Mouse (Mus musculus) right cerebral cortex, postnatal 14 days (tissue): ENCODE results near the gene Tiam2.
"Not testable (repeated sequence)": the region's sequence is repeated elsewhere in the genome, so short reads cannot be mapped to it uniquely, and the experiment has no call there.

Source experiments
- DNase-seq: peaks from one replicate; pipeline ENCODE4 v3.0.0; 2022

Tiam2 gene

GRCm38 (mm10) chr17:3345276-3345885, 19.0 kb downstream of the Tiam2 start:
- no peak for DNase-seq

GRCm38 (mm10) chr17:3347800-3348199, 21.4 kb downstream of the Tiam2 start:
- DNase-seq, result no peak

- DNase-seq, result no peak
These were observed 23.0 kb downstream of the Tiam2 start for GRCm38 (mm10) chr17:3349331-3349730.

GRCm38 (mm10) chr17:3349939-3350338, 23.6 kb downstream of the Tiam2 start:
- no peak for DNase-seq

- DNase-seq, result no peak
These were observed 24.0 kb downstream of the Tiam2 start for GRCm38 (mm10) chr17:3350405-3350804.

GRCm38 (mm10) chr17:3351668-3352067, 25.3 kb downstream of the Tiam2 start:
- no peak for DNase-seq

- DNase-seq, result not testable (repeated sequence)
These were observed 26.8 kb downstream of the Tiam2 start for GRCm38 (mm10) chr17:3353141-3353540.

- DNase-seq, result no peak
These were observed 28.5 kb downstream of the Tiam2 start for GRCm38 (mm10) chr17:3354856-3355255.

GRCm38 (mm10) chr17:3356633-3357365, 30.4 kb downstream of the Tiam2 start:
- no peak for DNase-seq

- no peak for DNase-seq
These were observed 33.9 kb downstream of the Tiam2 start for GRCm38 (mm10) chr17:3360236-3360635.

GRCm38 (mm10) chr17:3361751-3362150, 35.4 kb downstream of the Tiam2 start:
- no peak for DNase-seq

GRCm38 (mm10) chr17:3363216-3363615, 36.8 kb downstream of the Tiam2 start:
- DNase-seq, result no peak

- DNase-seq, result peak; percentile 19
These were observed 40.4 kb downstream of the Tiam2 start for GRCm38 (mm10) chr17:3366741-3367140.

GRCm38 (mm10) chr17:3368386-3368785, 42.0 kb downstream of the Tiam2 start:
- DNase-seq, result no peak

GRCm38 (mm10) chr17:3369631-3370030, 43.3 kb downstream of the Tiam2 start:
- DNase-seq, result no peak

- no peak for DNase-seq
These were observed 52.2 kb downstream of the Tiam2 start for GRCm38 (mm10) chr17:3378606-3379005.

GRCm38 (mm10) chr17:3379753-3380588, 53.6 kb downstream of the Tiam2 start:
- DNase-seq, result no peak

- DNase-seq, result no peak
These were observed 59.0 kb downstream of the Tiam2 start for GRCm38 (mm10) chr17:3385391-3385790.

- DNase-seq, result no peak
These were observed 61.4 kb downstream of the Tiam2 start for GRCm38 (mm10) chr17:3387819-3388218.

- no peak for DNase-seq
These were observed 63.4 kb downstream of the Tiam2 start for GRCm38 (mm10) chr17:3389741-3390140.

- no peak for DNase-seq
These were observed 67.6 kb downstream of the Tiam2 start for GRCm38 (mm10) chr17:3393981-3394380.

- DNase-seq, result no peak
These were observed 68.6 kb downstream of the Tiam2 start for GRCm38 (mm10) chr17:3394985-3395384.

GRCm38 (mm10) chr17:3396881-3397281, 70.5 kb downstream of the Tiam2 start:
- no peak for DNase-seq

- DNase-seq, result no peak
These were observed 71.5 kb downstream of the Tiam2 start for GRCm38 (mm10) chr17:3397836-3398235.
